ENCODE assay signal across 9 mouse cellular contexts in the genomic region with DNA sequence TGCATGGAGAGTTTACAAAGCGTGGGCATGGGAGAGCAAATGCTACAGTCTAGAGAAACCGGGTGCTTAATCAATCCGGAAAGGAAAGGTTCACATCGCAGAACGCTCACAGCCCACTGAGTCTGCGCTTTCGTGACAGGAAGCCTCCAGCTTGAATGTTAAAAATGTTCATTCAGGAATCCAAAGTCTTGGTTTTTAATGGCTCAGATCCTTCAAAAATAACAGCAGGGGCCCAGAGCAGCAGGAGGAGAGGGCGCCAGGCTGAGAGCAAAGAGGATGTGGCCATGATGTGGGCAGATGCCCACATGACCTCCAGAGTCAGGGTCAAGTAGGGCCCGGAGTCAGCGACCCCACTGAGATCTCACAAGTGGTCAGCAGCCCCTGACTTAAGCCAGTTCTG.
DNase-seq lines count a peak whose midpoint lies in the region; ATAC-seq and TF ChIP-seq lines count a peak whose summit lies in the region.
"Had no signal": no experiment of that assay in that cellular context is flagged by ENCODE, and none has a peak within 500 bp of the region (broad histone marks: within the 10 kb centered on the region; RNA-seq: fewer than 3 reads in every experiment).

No protein-coding gene starts in this region.

- no peak overlapping the region for H3K4me3 ChIP-seq in forebrain, postnatal 0 days (ENCODE audit: low read depth, low read length)
- H3K4me3 ChIP-seq in forebrain, embryonic 14.5 days (ENCODE audit: low read depth, low read length) = no peak overlapping the region
- H3K4me3 ChIP-seq in lung, embryonic 14.5 days (ENCODE audit: low read depth, low read length) = no peak overlapping the region
- peak overlapping the region; percentile 50 for H3K4me3 ChIP-seq in layer of hippocampus, adult 2 months

- H3K9ac ChIP-seq in forebrain, postnatal 0 days = no peak overlapping the region
- no peak overlapping the region for H3K9ac ChIP-seq in forebrain, embryonic 14.5 days (ENCODE audit: low read length)
- H3K9ac ChIP-seq in lung, embryonic 14.5 days = no peak overlapping the region

- 56% methylated on average over 10 of the region's 10 CpGs for WGBS in forebrain, postnatal 0 days
- 86% methylated on average over 10 of the region's 10 CpGs for WGBS in forebrain, embryonic 14.5 days
- WGBS in lung, embryonic 14.5 days = 26% methylated on average over 10 of the region's 10 CpGs

- DNase-seq in forebrain, postnatal 0 days = peak; percentile 41
- DNase-seq in forebrain, embryonic 14.5 days (ENCODE audit: low spot score) = no peak
- no peak for DNase-seq in lung, embryonic 14.5 days
- DNase-seq in lung, postnatal 36 days = no peak
- DNase-seq in layer of hippocampus, adult 2 months (ENCODE audit: low spot score in 2 of 2) = peak; percentile 47 to 62
- DNase-seq in right cerebral cortex, postnatal 4 days = peak; percentile 14
- DNase-seq in adrenal gland, adult 8-10 months = no peak

- 0 out of 2 replicates have a peak, but pooled peaks cover 2% of the 10 kb centered on the region for H3K4me1 ChIP-seq in forebrain, postnatal 0 days (ENCODE audit: insufficient read depth)
- no peaks in the 10 kb centered on the region for H3K4me1 ChIP-seq in forebrain, embryonic 14.5 days (ENCODE audit: control insufficient read depth, insufficient read depth, low read length)
- peaks cover 17% of the 10 kb centered on the region for H3K4me1 ChIP-seq in lung, embryonic 14.5 days (ENCODE audit: insufficient read depth)

- no peak for TF ChIP-seq CTCF in forebrain, postnatal 0 days (IDR thresholded peaks at IDR 0.05; ENCODE audit: low read depth)
- TF ChIP-seq CTCF in lung, embryonic 14.5 days (IDR thresholded peaks at IDR 0.05; ENCODE audit: low read depth) = no peak
- TF ChIP-seq CTCF in layer of hippocampus, adult 2 months (conservative IDR thresholded peaks at IDR 0.05) = no peak

- H3K9me3 ChIP-seq in forebrain, postnatal 0 days (ENCODE audit: low read length) = no peaks in the 10 kb centered on the region
- no peaks in the 10 kb centered on the region for H3K9me3 ChIP-seq in forebrain, embryonic 14.5 days (replicated peaks; ENCODE audit: control insufficient read depth, low read length)
- H3K9me3 ChIP-seq in lung, embryonic 14.5 days (ENCODE audit: low read depth, low read length) = no peaks in the 10 kb centered on the region

- no peaks in the 10 kb centered on the region for H3K27me3 ChIP-seq in forebrain, postnatal 0 days (ENCODE audit: insufficient read depth, low read length)
- H3K27me3 ChIP-seq in forebrain, embryonic 14.5 days (replicated peaks; ENCODE audit: control insufficient read depth, insufficient read depth, low read length) = no peaks in the 10 kb centered on the region; the same call in 1 of the 2 replicates
- no peaks in the 10 kb centered on the region for H3K27me3 ChIP-seq in lung, embryonic 14.5 days (ENCODE audit: insufficient read depth, low read length)

- no peak overlapping the region; the same call in 1 of the 2 replicates for H3K27ac ChIP-seq in forebrain, postnatal 0 days (ENCODE audit: low read depth, low read length)
- H3K27ac ChIP-seq in forebrain, embryonic 14.5 days (ENCODE audit: low read depth, low read length) = no peak overlapping the region
- H3K27ac ChIP-seq in lung, embryonic 14.5 days (ENCODE audit: low read depth) = peak overlapping the region; percentile 51; the same call in 1 of the 2 replicates
- peak overlapping the region; percentile 76 for H3K27ac ChIP-seq in layer of hippocampus, adult 2 months

- no peak for ATAC-seq in forebrain, postnatal 0 days
- ATAC-seq in forebrain, embryonic 14.5 days = no peak
- ATAC-seq in lung, embryonic 14.5 days (ENCODE audit: insufficient read depth) = no peak
- no peak for ATAC-seq in CD4-positive, CD25-positive, alpha-beta regulatory T cell, adult 4 months
- ATAC-seq: inflammation-experienced regulatory T-cells, adult 6 months had no signal

- peak overlapping the region; percentile 2; the same call in 1 of the 2 replicates for H3K4me2 ChIP-seq in forebrain, postnatal 0 days (ENCODE audit: low read depth)
- H3K4me2 ChIP-seq in forebrain, embryonic 14.5 days (ENCODE audit: low read length) = no peak overlapping the region
- peak overlapping the region; percentile 21; the same call in 1 of the 2 replicates for H3K4me2 ChIP-seq in lung, embryonic 14.5 days

- H3K36me3 ChIP-seq in forebrain, postnatal 0 days (ENCODE audit: insufficient read depth) = no peaks in the 10 kb centered on the region
- no peaks in the 10 kb centered on the region for H3K36me3 ChIP-seq in forebrain, embryonic 14.5 days (ENCODE audit: control insufficient read depth, insufficient read depth, low read length)
- no peaks in the 10 kb centered on the region for H3K36me3 ChIP-seq in lung, embryonic 14.5 days (ENCODE audit: insufficient read depth)

Comparison
In these comparisons a context has a peak if more than half of its experiments do, and no peak if none do; other contexts are left out.
1. DNase-seq: peak in forebrain, postnatal 0 days (single experiment), layer of hippocampus, adult 2 months (2 of 2) and right cerebral cortex, postnatal 4 days (single experiment); none in forebrain, embryonic 14.5 days (single experiment), lung, embryonic 14.5 days (single experiment), lung, postnatal 36 days (single experiment) and adrenal gland, adult 8-10 months (single experiment).
2. H3K27ac ChIP-seq: peak in lung, embryonic 14.5 days (single experiment) and layer of hippocampus, adult 2 months (single experiment); none in forebrain, postnatal 0 days (single experiment) and forebrain, embryonic 14.5 days (single experiment).